ENCODE assay signal across 20 mouse cellular contexts in the genomic region with DNA sequence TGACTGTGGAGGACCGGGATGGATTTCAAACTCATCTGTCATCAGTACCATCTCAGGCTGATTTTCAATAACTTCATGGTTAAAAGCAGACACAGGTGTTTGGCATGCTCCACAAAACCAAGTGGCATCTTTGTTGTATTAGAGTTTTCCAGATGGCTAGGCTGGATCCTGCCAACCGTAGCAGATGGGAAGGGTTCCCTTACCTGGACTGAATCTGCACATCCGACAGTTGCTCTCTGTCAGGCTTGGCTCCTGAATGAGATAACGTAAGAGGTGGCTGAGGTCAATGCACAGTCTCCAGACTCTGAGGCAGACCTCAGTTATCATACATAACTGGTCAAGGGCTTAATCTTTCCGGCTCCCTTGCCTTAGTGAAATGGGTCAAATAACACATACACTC.
DNase-seq lines count a peak whose midpoint lies in the region; ATAC-seq lines count a peak whose summit lies in the region.
"Had no signal": no experiment of that assay in that cellular context is flagged by ENCODE, and none has a peak within 500 bp of the region (broad histone marks: within the 10 kb centered on the region; RNA-seq: fewer than 3 reads in every experiment).

No protein-coding gene starts in this region.

- no peak overlapping the region for H3K27ac ChIP-seq in hindbrain, embryonic 14.5 days
- no peak overlapping the region for H3K27ac ChIP-seq in hindbrain, embryonic 11.5 days (ENCODE audit: low read depth, low read length)
- H3K27ac ChIP-seq: embryonic facial prominence, embryonic 15.5 days; liver, embryonic 13.5 days; midbrain, embryonic 12.5 days; stomach, postnatal 0 days had no signal

- H3K9ac ChIP-seq in hindbrain, embryonic 14.5 days: no peak overlapping the region
- no peak overlapping the region for H3K9ac ChIP-seq in hindbrain, embryonic 11.5 days (ENCODE audit: low read depth, low read length)
- H3K9ac ChIP-seq: embryonic facial prominence, embryonic 15.5 days; liver, embryonic 13.5 days; midbrain, embryonic 12.5 days had no signal

- no peaks in the 10 kb centered on the region for H3K36me3 ChIP-seq in hindbrain, embryonic 14.5 days (replicated peaks; ENCODE audit: control insufficient read depth, insufficient read depth)
- H3K36me3 ChIP-seq in hindbrain, embryonic 11.5 days (ENCODE audit: control insufficient read depth, insufficient read depth, low read length): no peaks in the 10 kb centered on the region
- H3K36me3 ChIP-seq: embryonic facial prominence, embryonic 15.5 days; liver, embryonic 13.5 days; midbrain, embryonic 12.5 days had no signal

- H3K4me3 ChIP-seq in hindbrain, embryonic 14.5 days (replicated peaks; ENCODE audit: low read length): no peak overlapping the region
- no peak overlapping the region for H3K4me3 ChIP-seq in hindbrain, embryonic 11.5 days (ENCODE audit: low read depth, low read length)
- H3K4me3 ChIP-seq: embryonic facial prominence, embryonic 15.5 days; liver, embryonic 13.5 days; midbrain, embryonic 12.5 days had no signal

- H3K9me3 ChIP-seq in hindbrain, embryonic 14.5 days (ENCODE audit: control insufficient read depth, low read length): no peaks in the 10 kb centered on the region
- H3K9me3 ChIP-seq in hindbrain, embryonic 11.5 days (ENCODE audit: control insufficient read depth, low read length): no peaks in the 10 kb centered on the region
- H3K9me3 ChIP-seq: embryonic facial prominence, embryonic 15.5 days; liver, embryonic 13.5 days; midbrain, embryonic 12.5 days had no signal

- no peaks in the 10 kb centered on the region for H3K27me3 ChIP-seq in hindbrain, embryonic 14.5 days (ENCODE audit: control insufficient read depth, insufficient read depth, low read length)
- H3K27me3 ChIP-seq in hindbrain, embryonic 11.5 days (ENCODE audit: control insufficient read depth, insufficient read depth, low read length): no peaks in the 10 kb centered on the region
- H3K27me3 ChIP-seq: embryonic facial prominence, embryonic 15.5 days; liver, embryonic 13.5 days; midbrain, embryonic 12.5 days had no signal

- peaks cover 12% of the 10 kb centered on the region for H3K4me1 ChIP-seq in hindbrain, embryonic 14.5 days (replicated peaks; ENCODE audit: control insufficient read depth, insufficient read depth, low read length)
- H3K4me1 ChIP-seq in hindbrain, embryonic 11.5 days (replicated peaks; ENCODE audit: control insufficient read depth, insufficient read depth, low read length): no peaks in the 10 kb centered on the region
- H3K4me1 ChIP-seq: liver, embryonic 13.5 days had no signal

- ATAC-seq in cerebellum, adult (ENCODE audit: insufficient number of reproducible peaks, low FRiP score, low TSS enrichment): no peak
- no peak for ATAC-seq in hindbrain, embryonic 14.5 days (ENCODE audit: low FRiP score)
- no peak for ATAC-seq in hindbrain, embryonic 11.5 days (ENCODE audit: low FRiP score)
- ATAC-seq: forebrain, embryonic 16.5 days; intestine, postnatal 0 days had no signal

- no peak overlapping the region for H3K4me2 ChIP-seq in hindbrain, embryonic 14.5 days (replicated peaks)
- no peak overlapping the region for H3K4me2 ChIP-seq in hindbrain, embryonic 11.5 days (replicated peaks; ENCODE audit: low read depth, low read length)
- H3K4me2 ChIP-seq: embryonic facial prominence, embryonic 15.5 days; liver, embryonic 13.5 days; midbrain, embryonic 12.5 days had no signal

- 87% methylated on average over 5 of the region's 5 CpGs for WGBS in hindbrain, embryonic 14.5 days
- 87% methylated on average over 5 of the region's 5 CpGs for WGBS in hindbrain, embryonic 11.5 days

- DNase-seq in cerebellum, adult 9-10 months: peak; percentile 4
- DNase-seq in hindbrain, embryonic 14.5 days (ENCODE audit: low spot score): peak; percentile 26
- no peak for DNase-seq in hindbrain, embryonic 11.5 days (ENCODE audit: low spot score)
- peak; percentile 36 to 44 for DNase-seq in layer of hippocampus, postnatal 14 days (ENCODE audit: low spot score in 2 of 2)
- no peak for DNase-seq in layer of hippocampus, adult 18-20 months (ENCODE audit: low spot score in 2 of 2)
- DNase-seq in retina, embryonic 14.5 days (ENCODE audit: low spot score): no peak
- DNase-seq: adrenal gland, postnatal 25 days; gastrocnemius, postnatal 10 days; kidney, postnatal 25 days; liver, embryonic 13.5 days; lung, adult 2 months; right cerebral cortex, postnatal 14 days; thymus, adult 2 months; thymus, postnatal 4 days had no signal

Comparison
In these comparisons a context has a peak if more than half of its experiments do, and no peak if none do; other contexts are left out.
1. DNase-seq: peak in cerebellum, adult 9-10 months (single experiment), hindbrain, embryonic 14.5 days (single experiment) and layer of hippocampus, postnatal 14 days (2 of 2); none in hindbrain, embryonic 11.5 days (single experiment), layer of hippocampus, adult 18-20 months (0 of 2) and retina, embryonic 14.5 days (single experiment).